Mouse (Mus musculus) ovary, postnatal 10 days (tissue): ENCODE results near the gene Gm49384.
"Not testable (repeated sequence)": the region's sequence is repeated elsewhere in the genome, so short reads cannot be mapped to it uniquely, and the experiment has no call there.

ENCODE experiments used
- DNase-seq: peaks from one replicate; pipeline ENCODE4 v3.0.0; 2022; ENCODE audit warnings: low spot score

Gene Gm49384

GRCm38 (mm10) chr12:69167656-69168460 is 36.2 kb downstream of the Gm49384 start:
- no peak for DNase-seq

GRCm38 (mm10) chr12:69166861-69167581 is 37.0 kb downstream of the Gm49384 start:
- not testable (repeated sequence) for DNase-seq

GRCm38 (mm10) chr12:69164904-69165303 is 39.2 kb downstream of the Gm49384 start:
- no peak for DNase-seq

GRCm38 (mm10) chr12:69163586-69163985 is 40.5 kb downstream of the Gm49384 start:
- DNase-seq = not testable (repeated sequence)

- DNase-seq = not testable (repeated sequence)
Observed at GRCm38 (mm10) chr12:69160677-69161076, 43.4 kb downstream of the Gm49384 start.

GRCm38 (mm10) chr12:69159578-69159940 is 44.5 kb downstream of the Gm49384 start:
- no peak for DNase-seq

- DNase-seq = peak; percentile 90
Observed at GRCm38 (mm10) chr12:69158765-69159577, 45.1 kb downstream of the Gm49384 start, which contains the start of gene Rps29. Rps29 (minus strand) TSS chr12:69159186.

- no peak for DNase-seq
Observed at GRCm38 (mm10) chr12:69158366-69158764, 45.7 kb downstream of the Gm49384 start.

GRCm38 (mm10) chr12:69157107-69157506 is 47.0 kb downstream of the Gm49384 start:
- DNase-seq = no peak

GRCm38 (mm10) chr12:69156436-69156835 is 47.6 kb downstream of the Gm49384 start:
- no peak for DNase-seq

- no peak for DNase-seq
Observed at GRCm38 (mm10) chr12:69155923-69156322, 48.1 kb downstream of the Gm49384 start.

- no peak for DNase-seq
Observed at GRCm38 (mm10) chr12:69150049-69150448, 54.0 kb downstream of the Gm49384 start.

- DNase-seq = no peak
Observed at GRCm38 (mm10) chr12:69147166-69147735, 56.8 kb downstream of the Gm49384 start.

GRCm38 (mm10) chr12:69143460-69143859 is 60.6 kb downstream of the Gm49384 start:
- DNase-seq = no peak

GRCm38 (mm10) chr12:69139841-69140240 is 64.2 kb downstream of the Gm49384 start:
- no peak for DNase-seq
